In the genomic region with DNA sequence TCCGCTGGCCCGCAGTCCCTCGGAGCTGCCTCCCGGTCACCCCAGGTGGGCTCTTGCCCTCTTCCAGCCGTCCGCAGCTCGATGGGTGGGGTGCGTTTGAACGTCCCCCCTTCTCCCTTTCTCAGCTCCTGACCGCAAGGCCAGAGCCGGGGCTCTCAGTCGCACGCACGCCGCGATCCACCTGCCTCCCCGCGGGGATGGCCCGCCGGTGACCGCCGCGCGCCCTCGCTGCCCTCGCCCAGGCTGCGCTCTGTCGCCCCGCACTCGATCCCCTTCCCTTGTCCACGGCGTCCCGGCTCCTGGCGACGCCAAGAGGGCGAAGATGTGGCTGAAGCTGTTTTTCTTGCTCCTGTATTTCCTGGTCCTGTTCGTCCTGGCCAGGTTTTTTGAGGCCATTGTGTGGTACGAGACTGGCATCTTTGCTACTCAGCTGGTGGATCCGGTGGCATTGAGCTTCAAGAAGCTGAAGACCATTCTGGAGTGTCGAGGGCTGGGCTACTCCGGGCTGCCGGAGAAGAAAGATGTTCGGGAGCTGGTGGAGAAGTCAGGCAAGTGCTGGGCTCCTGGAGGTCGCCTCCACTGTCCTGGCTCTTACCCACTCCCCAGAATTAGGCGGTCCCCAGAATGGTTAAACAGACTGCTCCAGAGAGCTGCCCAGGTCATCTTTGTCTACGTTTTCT, we compare ENCODE assay signal across 8 mouse cellular contexts. TPM values are rescaled to one million over a fixed set of nuclear protein-coding genes. Genes with fewer than 3 reads are reported as not detected.
A peak's percentile ranks its signal among the peaks of the same experiment; 100 is the strongest.
DNase-seq lines count a peak whose midpoint lies in the region; ATAC-seq and TF ChIP-seq lines count a peak whose summit lies in the region.

No protein-coding gene starts in this region.

- no peaks in the 10 kb centered on the region for H3K27me3 ChIP-seq in ES-Bruce4 (ENCODE audit: control insufficient read depth, insufficient read depth, low read length, poor library complexity, severe bottlenecking)
- H3K27me3 ChIP-seq in embryonic facial prominence, embryonic 12.5 days: no peaks in the 10 kb centered on the region
- H3K27me3 ChIP-seq in heart, embryonic 12.5 days (replicated peaks): no peaks in the 10 kb centered on the region
- H3K27me3 ChIP-seq in kidney, postnatal 0 days (ENCODE audit: insufficient read depth, low read length): no peaks in the 10 kb centered on the region
- H3K27me3 ChIP-seq in liver, embryonic 15.5 days: peaks cover 6% of the 10 kb centered on the region; the same call in 1 of the 2 replicates
- no peaks in the 10 kb centered on the region for H3K27me3 ChIP-seq in thymus, adult 2 months (ENCODE audit: control insufficient read depth, insufficient read depth, low read length)

- no peaks in the 10 kb centered on the region for H3K4me1 ChIP-seq in ES-Bruce4 (ENCODE audit: control insufficient read depth, insufficient read depth, low read length)
- peaks cover 11% of the 10 kb centered on the region for H3K4me1 ChIP-seq in embryonic facial prominence, embryonic 12.5 days
- H3K4me1 ChIP-seq in heart, embryonic 12.5 days (replicated peaks): peaks cover 6% of the 10 kb centered on the region
- H3K4me1 ChIP-seq in kidney, postnatal 0 days (replicated peaks; ENCODE audit: insufficient read depth, low read length): peaks cover 11% of the 10 kb centered on the region; the same call in 1 of the 2 replicates
- H3K4me1 ChIP-seq in liver, embryonic 15.5 days (replicated peaks): peaks cover 29% of the 10 kb centered on the region
- peaks cover 5% of the 10 kb centered on the region for H3K4me1 ChIP-seq in thymus, adult 2 months (replicated peaks; ENCODE audit: control insufficient read depth, insufficient read depth, low read length)

- H3K9me3 ChIP-seq in ES-Bruce4 (replicated peaks; ENCODE audit: control insufficient read depth, insufficient read depth, low read length, poor library complexity, severe bottlenecking): no peaks in the 10 kb centered on the region
- H3K9me3 ChIP-seq in embryonic facial prominence, embryonic 12.5 days: no peaks in the 10 kb centered on the region
- no peaks in the 10 kb centered on the region for H3K9me3 ChIP-seq in heart, embryonic 12.5 days (replicated peaks)
- no peaks in the 10 kb centered on the region for H3K9me3 ChIP-seq in kidney, postnatal 0 days (replicated peaks; ENCODE audit: low read length)
- no peaks in the 10 kb centered on the region for H3K9me3 ChIP-seq in liver, embryonic 15.5 days (replicated peaks)

- H3K4me3 ChIP-seq in ES-Bruce4 (ENCODE audit: low read depth, low read length): peak overlapping the region; percentile 69
- peak overlapping the region; percentile 88 for H3K4me3 ChIP-seq in embryonic facial prominence, embryonic 12.5 days
- peak overlapping the region; percentile 98 for H3K4me3 ChIP-seq in heart, embryonic 12.5 days
- peak overlapping the region; percentile 67 for H3K4me3 ChIP-seq in kidney, postnatal 0 days (replicated peaks; ENCODE audit: low read depth, low read length)
- peak overlapping the region; percentile 87 for H3K4me3 ChIP-seq in liver, embryonic 15.5 days (replicated peaks)
- peak overlapping the region; percentile 81 for H3K4me3 ChIP-seq in thymus, adult 2 months (ENCODE audit: control insufficient read depth, insufficient read depth, low read length)

- peak; percentile 26 to 29 for DNase-seq in adrenal gland, postnatal 4 days (ENCODE audit: low spot score in 2 of 2)
- peak; percentile 69 for DNase-seq in kidney, postnatal 0 days (ENCODE audit: low spot score)
- peak; percentile 79 for DNase-seq in neural tube, embryonic 10.5 days (ENCODE audit: extremely low spot score, low spot score)
- DNase-seq in thymus, adult 2 months: peak; percentile 44

- TF ChIP-seq POLR2A in ES-Bruce4 (IDR thresholded peaks at IDR 0.05; ENCODE audit: insufficient read depth, low read length): no peak
- 0 out of 2 replicates have a peak, but pooled peaks have one; percentile 20 for TF ChIP-seq POLR2A in thymus, adult 2 months (IDR thresholded peaks at IDR 0.05; ENCODE audit: control insufficient read depth, extremely low read depth, insufficient read depth, low read length, poor library complexity)

- WGBS in embryonic facial prominence, embryonic 12.5 days: under 1% methylated on average over 46 of the region's 46 CpGs
- under 1% methylated on average over 46 of the region's 46 CpGs for WGBS in heart, embryonic 12.5 days
- under 1% methylated on average over 42 of the region's 46 CpGs for WGBS in kidney, postnatal 0 days
- under 1% methylated on average over 46 of the region's 46 CpGs for WGBS in liver, embryonic 15.5 days (ENCODE audit: insufficient replicate concordance)
- 1% methylated on average over 46 of the region's 46 CpGs for WGBS in thymus, adult 2 months

- TF ChIP-seq CTCF in ES-Bruce4 (IDR thresholded peaks at IDR 0.05; ENCODE audit: low read depth, low read length): no peak
- TF ChIP-seq CTCF in kidney, postnatal 0 days (IDR thresholded peaks at IDR 0.05; ENCODE audit: low read depth): no peak
- TF ChIP-seq CTCF in thymus, adult 2 months (IDR thresholded peaks at IDR 0.05; ENCODE audit: borderline replicate concordance, control insufficient read depth, extremely low read depth, insufficient read depth, low read length, poor library complexity): 0 out of 2 replicates have a peak, but pooled peaks have one; percentile 14

- no peak for TF ChIP-seq EP300 in ES-Bruce4 (IDR thresholded peaks at IDR 0.05; ENCODE audit: insufficient read depth, low read depth, low read length)

- H3K9ac ChIP-seq in ES-Bruce4 (ENCODE audit: low read depth, poor library complexity, severe bottlenecking): peak overlapping the region; percentile 92
- H3K9ac ChIP-seq in embryonic facial prominence, embryonic 12.5 days: peak overlapping the region; percentile 96
- H3K9ac ChIP-seq in heart, embryonic 12.5 days: peak overlapping the region; percentile 99
- H3K9ac ChIP-seq in kidney, postnatal 0 days (ENCODE audit: low read depth, low read length): peak overlapping the region; percentile 95
- peak overlapping the region; percentile 92 for H3K9ac ChIP-seq in liver, embryonic 15.5 days

- H3K36me3 ChIP-seq in ES-Bruce4 (ENCODE audit: control insufficient read depth, insufficient read depth, low read length, poor library complexity, severe bottlenecking): no peaks in the 10 kb centered on the region
- no peaks in the 10 kb centered on the region for H3K36me3 ChIP-seq in embryonic facial prominence, embryonic 12.5 days
- peaks cover 14% of the 10 kb centered on the region for H3K36me3 ChIP-seq in heart, embryonic 12.5 days
- H3K36me3 ChIP-seq in kidney, postnatal 0 days (ENCODE audit: insufficient read depth, low read length): no peaks in the 10 kb centered on the region
- H3K36me3 ChIP-seq in liver, embryonic 15.5 days (replicated peaks): peaks cover 7% of the 10 kb centered on the region; the same call in 1 of the 2 replicates
- no peaks in the 10 kb centered on the region for H3K36me3 ChIP-seq in thymus, adult 2 months (ENCODE audit: control insufficient read depth, insufficient read depth, low read length)

- no peak overlapping the region for H3K27ac ChIP-seq in ES-Bruce4 (ENCODE audit: insufficient read depth, low read length)
- peak overlapping the region; percentile 97 for H3K27ac ChIP-seq in embryonic facial prominence, embryonic 12.5 days
- H3K27ac ChIP-seq in heart, embryonic 12.5 days (ENCODE audit: poor library complexity, severe bottlenecking): peak overlapping the region; percentile 100
- peak overlapping the region; percentile 99 for H3K27ac ChIP-seq in kidney, postnatal 0 days
- H3K27ac ChIP-seq in liver, embryonic 15.5 days (replicated peaks): peak overlapping the region; percentile 90
- no peak overlapping the region for H3K27ac ChIP-seq in thymus, adult 2 months (ENCODE audit: control insufficient read depth, insufficient read depth, low read length)

- ATAC-seq in embryonic facial prominence, embryonic 12.5 days (ENCODE audit: insufficient number of reproducible peaks, insufficient read depth, low FRiP score, low TSS enrichment): no peak
- ATAC-seq in heart, embryonic 12.5 days (ENCODE audit: insufficient number of reproducible peaks, low FRiP score): peak; percentile 72
- peak; percentile 51 for ATAC-seq in kidney, postnatal 0 days (replicated peaks; ENCODE audit: low FRiP score, low read depth)
- peak; percentile 43 for ATAC-seq in liver, embryonic 15.5 days (ENCODE audit: insufficient read depth)

- peak overlapping the region; percentile 82 for H3K4me2 ChIP-seq in embryonic facial prominence, embryonic 12.5 days (replicated peaks)
- H3K4me2 ChIP-seq in heart, embryonic 12.5 days: peak overlapping the region; percentile 92
- peak overlapping the region; percentile 68 for H3K4me2 ChIP-seq in kidney, postnatal 0 days (ENCODE audit: low read length)
- H3K4me2 ChIP-seq in liver, embryonic 15.5 days: peak overlapping the region; percentile 94

RNA-seq across cellular contexts. Expression of gene Rnf103, which starts 0.8 kb away (rescaled TPM):
- 9.5 and 9.7 TPM in 2 replicates for polyA plus RNA-seq in ES-Bruce4 (2011; ENCODE audit: insufficient read depth, insufficient read length, low read depth, missing spikeins)
- total RNA-seq in adrenal gland, postnatal 4 days (2021): 10 to 100 TPM; 38.9 to 39.1 TPM
- 20.6 and 22.4 TPM in 2 replicates for polyA plus RNA-seq in embryonic facial prominence, embryonic 12.5 days (2016; fragmentation: Nextera tagmentation; extraction: Ambion mirVana)
- 20.7 and 21.6 TPM in 2 replicates for polyA plus RNA-seq in heart, embryonic 12.5 days (2016; fragmentation: Nextera tagmentation; extraction: Ambion mirVana)
- polyA plus RNA-seq in kidney, postnatal 0 days (2015; fragmentation: Nextera tagmentation; extraction: Ambion mirVana): 19.9 and 22.2 TPM in 2 replicates
- polyA plus RNA-seq in liver, embryonic 15.5 days (2015; fragmentation: Nextera tagmentation; extraction: Ambion mirVana): 7.9 and 9.0 TPM in 2 replicates
- polyA plus RNA-seq in thymus, adult 2 months (2012; rRNA removed): 14.3 and 21.5 TPM in 2 replicates

RNA-seq across cellular contexts. Expression of gene Chmp3, which starts 49.1 kb away (rescaled TPM):
- 149 and 156 TPM in 2 replicates for polyA plus RNA-seq in ES-Bruce4 (2011; ENCODE audit: insufficient read depth, insufficient read length, low read depth, missing spikeins)
- 100 to 1,000 TPM in 1 of 2 experiments, 10 to 100 TPM in 1; 92.9 to 102 TPM for total RNA-seq in adrenal gland, postnatal 4 days (2021)
- 50.8 and 53.0 TPM in 2 replicates for polyA plus RNA-seq in embryonic facial prominence, embryonic 12.5 days (2016; fragmentation: Nextera tagmentation; extraction: Ambion mirVana)
- polyA plus RNA-seq in heart, embryonic 12.5 days (2016; fragmentation: Nextera tagmentation; extraction: Ambion mirVana): 63.2 and 63.8 TPM in 2 replicates
- polyA plus RNA-seq in kidney, postnatal 0 days (2015; fragmentation: Nextera tagmentation; extraction: Ambion mirVana): 81.4 and 83.1 TPM in 2 replicates
- 28.8 and 31.0 TPM in 2 replicates for polyA plus RNA-seq in liver, embryonic 15.5 days (2015; fragmentation: Nextera tagmentation; extraction: Ambion mirVana)
- 27.1 and 33.8 TPM in 2 replicates for polyA plus RNA-seq in thymus, adult 2 months (2012; rRNA removed)

RNA-seq across cellular contexts. Expression of gene Rmnd5a, which starts 54.0 kb away (rescaled TPM):
- 80.3 and 86.1 TPM in 2 replicates for polyA plus RNA-seq in ES-Bruce4 (2011; ENCODE audit: insufficient read depth, insufficient read length, low read depth, missing spikeins)
- total RNA-seq in adrenal gland, postnatal 4 days (2021): 10 to 100 TPM; 75.1 to 81.6 TPM
- 17.8 and 18.7 TPM in 2 replicates for polyA plus RNA-seq in embryonic facial prominence, embryonic 12.5 days (2016; fragmentation: Nextera tagmentation; extraction: Ambion mirVana)
- 15.2 and 17.0 TPM in 2 replicates for polyA plus RNA-seq in heart, embryonic 12.5 days (2016; fragmentation: Nextera tagmentation; extraction: Ambion mirVana)
- 14.7 and 15.4 TPM in 2 replicates for polyA plus RNA-seq in kidney, postnatal 0 days (2015; fragmentation: Nextera tagmentation; extraction: Ambion mirVana)
- polyA plus RNA-seq in liver, embryonic 15.5 days (2015; fragmentation: Nextera tagmentation; extraction: Ambion mirVana): 6.9 and 9.4 TPM in 2 replicates
- polyA plus RNA-seq in thymus, adult 2 months (2012; rRNA removed): 268 and 316 TPM in 2 replicates

Comparison
In these comparisons a context has a peak if more than half of its experiments do, and no peak if none do; other contexts are left out.
1. H3K27ac ChIP-seq: peak in embryonic facial prominence, embryonic 12.5 days (single experiment), heart, embryonic 12.5 days (single experiment), kidney, postnatal 0 days (single experiment) and liver, embryonic 15.5 days (single experiment); none in ES-Bruce4 (single experiment) and thymus, adult 2 months (single experiment).
2. DNase-seq: peak in every context shown above with its lines; median percentile 79 in neural tube, embryonic 10.5 days; 69 in kidney, postnatal 0 days; 44 in thymus, adult 2 months; 28 in adrenal gland, postnatal 4 days.
3. Peak in every context shown above with its lines, with median percentiles within 50 percentile points of each other: H3K4me3 ChIP-seq, H3K9ac ChIP-seq and H3K4me2 ChIP-seq.